Mouse (Mus musculus): ENCODE data around the gene Obp1b. TPM values are rescaled to one million over a fixed set of nuclear protein-coding genes. Genes with fewer than 3 reads are reported as not detected.
"Not testable (repeated sequence)": the region's sequence is repeated elsewhere in the genome, so short reads cannot be mapped to it uniquely, and the experiment has no call there.

Gene Obp1b
- polyA plus RNA-seq (2015; fragmentation: Nextera tagmentation; extraction: Ambion mirVana) = not detected in 2 replicates

DNA sequence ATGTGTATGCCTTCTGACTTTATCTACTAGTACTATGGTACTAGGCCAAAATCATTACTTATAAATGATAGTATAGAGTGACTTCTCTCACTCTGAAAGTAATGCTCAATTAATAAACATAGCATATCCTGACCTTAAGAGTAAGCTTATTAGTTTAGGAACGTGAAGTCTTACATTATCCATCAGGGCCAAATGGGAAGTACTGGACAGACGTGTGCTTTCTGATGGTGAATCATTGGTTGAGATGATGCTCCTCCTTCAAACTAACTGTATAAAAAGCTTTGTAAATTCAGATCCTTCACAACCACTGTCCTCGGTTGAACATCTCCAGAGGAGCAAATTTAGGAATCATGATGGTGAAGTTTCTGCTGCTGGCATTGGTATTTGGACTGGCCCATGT lies at the start of gene Obp1b:
Gene Obp1b, plus strand, starts transcription at position 301 of the 400 bp plus-strand sequence.
- H3K4me1 ChIP-seq (replicated peaks; ENCODE audit: control insufficient read depth, insufficient read depth); H3K27ac ChIP-seq (replicated peaks); H3K4me3 ChIP-seq (ENCODE audit: low read depth, low read length); H3K9ac ChIP-seq (ENCODE audit: low read length); H3K36me3 ChIP-seq (ENCODE audit: control insufficient read depth, insufficient read depth, low read length); H3K27me3 ChIP-seq (ENCODE audit: control insufficient read depth, insufficient read depth, low read length); H3K9me3 ChIP-seq (ENCODE audit: control insufficient read depth, low read length); ATAC-seq (ENCODE audit: low FRiP score, low TSS enrichment); DNase-seq (ENCODE audit: low spot score); H3K4me2 ChIP-seq (replicated peaks; ENCODE audit: low read depth): not testable (repeated sequence)
- WGBS = no CpG with 5 or more reads among the region's 3 CpGs

DNA sequence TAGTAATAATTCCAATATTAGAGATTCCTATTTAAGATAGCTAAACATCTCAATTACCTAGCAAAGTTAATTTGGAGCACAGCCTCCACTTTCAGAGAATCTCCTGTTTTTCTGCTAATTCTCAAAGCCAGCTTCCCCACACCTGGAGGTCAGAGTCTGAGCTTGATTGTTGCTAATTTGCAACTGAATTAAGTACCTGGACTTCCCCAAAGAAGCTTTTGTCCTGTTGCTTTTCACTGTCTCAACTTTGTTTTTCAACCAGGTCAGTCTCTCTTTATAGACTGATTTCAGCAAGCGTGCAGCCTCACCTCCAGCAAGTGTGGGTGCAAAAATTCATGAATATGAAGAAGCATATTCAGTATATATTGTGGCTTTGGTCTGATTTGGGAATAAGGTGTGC lies 15.6 kb downstream of the Obp1b start:
- not testable (repeated sequence) for H3K9ac ChIP-seq (ENCODE audit: low read length); H3K27me3 ChIP-seq (ENCODE audit: control insufficient read depth, insufficient read depth, low read length); H3K4me1 ChIP-seq (replicated peaks; ENCODE audit: control insufficient read depth, insufficient read depth); DNase-seq (ENCODE audit: low spot score); H3K27ac ChIP-seq (replicated peaks); H3K4me3 ChIP-seq (ENCODE audit: low read depth, low read length); ATAC-seq (ENCODE audit: low FRiP score, low TSS enrichment); H3K9me3 ChIP-seq (ENCODE audit: control insufficient read depth, low read length); H3K36me3 ChIP-seq (ENCODE audit: control insufficient read depth, insufficient read depth, low read length); H3K4me2 ChIP-seq (replicated peaks; ENCODE audit: low read depth)
- 50% methylated on average over 1 of the region's 1 CpGs for WGBS

DNA sequence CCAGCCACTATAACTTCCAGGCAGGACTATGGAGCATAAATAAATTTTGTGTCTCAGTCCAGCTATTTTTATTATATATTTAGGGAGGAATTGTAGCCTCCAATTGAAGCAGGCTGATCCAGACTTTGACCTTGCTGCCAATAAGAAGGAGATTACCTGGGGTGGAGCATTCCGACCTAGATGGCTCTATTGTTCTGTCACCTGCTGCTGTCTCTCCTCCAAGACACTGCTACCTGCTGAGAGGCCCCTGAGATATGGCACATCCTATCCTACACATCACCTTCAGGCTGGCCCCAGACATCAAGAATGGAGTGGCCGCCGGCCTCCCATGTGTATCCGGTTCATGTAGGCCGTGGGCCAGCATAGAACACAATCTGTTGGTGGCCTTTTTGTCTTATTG lies 16.3 kb downstream of the Obp1b start:
- no peak for TF ChIP-seq CTCF (IDR thresholded peaks at IDR 0.05; ENCODE audit: low read depth)
- no peak for TF ChIP-seq EP300 (optimal IDR thresholded peaks at IDR 0.05)
- WGBS = 87% methylated on average over 5 of the region's 5 CpGs
- H3K4me1 ChIP-seq (replicated peaks; ENCODE audit: control insufficient read depth, insufficient read depth) = no peaks in the 10 kb centered on the region
- no peak for DNase-seq (ENCODE audit: low spot score)
- no peak overlapping the region for H3K27ac ChIP-seq (replicated peaks)
- H3K27me3 ChIP-seq (ENCODE audit: control insufficient read depth, insufficient read depth, low read length) = no peaks in the 10 kb centered on the region
- no peak overlapping the region for H3K9ac ChIP-seq (ENCODE audit: low read length)
- no peaks in the 10 kb centered on the region for H3K9me3 ChIP-seq (ENCODE audit: control insufficient read depth, low read length)
- H3K4me3 ChIP-seq (ENCODE audit: low read depth, low read length) = no peak overlapping the region
- ATAC-seq (ENCODE audit: low FRiP score, low TSS enrichment) = no peak
- no peak overlapping the region for H3K4me2 ChIP-seq (replicated peaks; ENCODE audit: low read depth)
- H3K36me3 ChIP-seq (ENCODE audit: control insufficient read depth, insufficient read depth, low read length) = no peaks in the 10 kb centered on the region

Other genes with a start within 250 kb of the Obp1b start
- not detected in 2 replicates for gene Obp1a, start 95.4 kb upstream of the Obp1b start, polyA plus RNA-seq (2015; fragmentation: Nextera tagmentation; extraction: Ambion mirVana)
- not detected in 2 replicates for gene Gm5938, start 61.3 kb upstream of the Obp1b start, polyA plus RNA-seq (2015; fragmentation: Nextera tagmentation; extraction: Ambion mirVana)
- not detected in 2 replicates for gene Gm14743, start 59.1 kb downstream of the Obp1b start, polyA plus RNA-seq (2015; fragmentation: Nextera tagmentation; extraction: Ambion mirVana)
- not detected in 2 replicates for gene 4930480E11Rik, start 182.9 kb downstream of the Obp1b start, polyA plus RNA-seq (2015; fragmentation: Nextera tagmentation; extraction: Ambion mirVana)

All from stomach, postnatal 0 days (tissue).